Mouse (Mus musculus) heart, embryonic 16.5 days (tissue): ENCODE measurements at regions not wholly inside any gene's neighbourhood (a gene's known extent, or its start where the extent isn't known, plus 50 kb on each side); places are given as distances from the start of the nearest gene placed in this dataset.

Experiments
- ATAC-seq: fragments of 200-750 bp; cut with Nextera tagmentation; replicated peaks from 2 replicates; pipeline ENCODE4 v1.8.0; 2017; ENCODE audit warnings: moderate number of reproducible peaks; ENCODE audit not compliant: insufficient read depth, low FRiP score; ENCODE audit errors: extremely low read depth
- H3K27ac ChIP-seq: fragments of 300-500 bp; sonication (generic); 2 replicates; pipeline ENCODE4 v1.5.1; 2014; ENCODE audit warnings: mild to moderate bottlenecking, low read length, control low read depth, moderate library complexity
- H3K27me3 ChIP-seq: fragments of 300-500 bp; sonication (generic); 2 replicates; pipeline ENCODE4 v1.6.1; 2014; ENCODE audit warnings: low read length, mixed read lengths; ENCODE audit not compliant: control insufficient read depth, insufficient read depth
- H3K36me3 ChIP-seq: fragments of 300-500 bp; sonication (generic); 2 replicates; pipeline ENCODE4 v1.6.1; 2014; ENCODE audit not compliant: control insufficient read depth, insufficient read depth
- H3K4me1 ChIP-seq: fragments of 300-500 bp; sonication (generic); 2 replicates; pipeline ENCODE4 v1.6.1; 2014; ENCODE audit warnings: low read length, mixed read lengths; ENCODE audit not compliant: control insufficient read depth, insufficient read depth
- H3K4me2 ChIP-seq: fragments of 300-500 bp; sonication (generic); 2 replicates; pipeline ENCODE4 v1.6.1; 2014; ENCODE audit warnings: low read depth, mild to moderate bottlenecking, control low read depth, low read length
- H3K4me3 ChIP-seq: fragments of 300-500 bp; sonication (generic); 2 replicates; pipeline ENCODE4 v1.5.1; 2014; ENCODE audit warnings: mild to moderate bottlenecking, control low read depth, low read length
- H3K9ac ChIP-seq: fragments of 300-500 bp; sonication (generic); 2 replicates; pipeline ENCODE4 v1.6.1; 2014; ENCODE audit warnings: low read length, control low read depth
- H3K9me3 ChIP-seq: fragments of 300-500 bp; sonication (generic); replicated peaks from 2 replicates; pipeline ENCODE4 v1.6.1; 2016; ENCODE audit warnings: low read length; ENCODE audit not compliant: control insufficient read depth
- WGBS: fragments of 180-500 bp; shearing (Covaris S2); extraction: QIAGEN DNeasy Blood & Tissue Kit; methylation state at CpG from one replicate; pipeline ENCODE4 v1.1.7; 2014; 5-methylcytosine and 5-hydroxymethylcytosine counted together

DNA sequence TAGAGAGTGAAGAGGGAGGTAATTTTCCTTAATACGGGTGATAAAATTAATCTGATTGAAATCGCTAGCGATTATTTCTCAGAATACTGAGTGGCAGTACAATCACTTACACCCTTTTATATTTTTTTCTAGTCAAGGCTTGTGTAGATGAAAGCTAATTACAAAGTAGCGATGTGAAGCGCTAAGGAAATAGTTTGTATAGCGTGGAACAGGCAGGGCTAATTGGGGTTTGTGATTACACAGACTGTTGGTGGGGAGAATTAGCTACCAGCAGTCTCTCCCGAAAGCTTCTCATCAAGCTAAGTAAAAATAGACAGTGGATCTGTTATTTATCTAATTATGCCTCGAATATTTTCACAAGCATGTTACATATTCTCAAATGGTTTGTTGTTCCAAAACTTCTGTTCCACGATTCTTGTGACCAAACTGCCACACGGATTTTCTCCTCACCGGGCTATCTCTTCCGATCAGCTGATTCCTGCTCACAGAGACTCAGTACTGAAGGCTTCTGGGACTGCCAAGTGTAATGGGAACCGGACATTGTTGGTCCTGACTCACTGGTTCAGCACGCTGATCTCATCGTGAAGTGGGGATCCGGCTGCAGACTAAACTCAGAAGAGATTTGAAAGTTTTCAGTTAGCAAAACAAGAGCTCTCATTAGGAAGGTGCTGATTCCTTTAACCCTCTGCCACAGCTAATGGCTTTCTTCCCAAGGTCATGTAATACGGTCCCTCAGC, 162.5 kb downstream of the Tmem182 start:
- H3K9me3 ChIP-seq: no peaks in the 10 kb centered on the region
- peak overlapping the region; percentile 23 for H3K4me2 ChIP-seq
- peaks cover 5% of the 10 kb centered on the region for H3K4me1 ChIP-seq
- no peak overlapping the region for H3K9ac ChIP-seq
- H3K4me3 ChIP-seq: no peak overlapping the region
- no peak overlapping the region for H3K27ac ChIP-seq
- no peak for ATAC-seq
- H3K27me3 ChIP-seq: no peaks in the 10 kb centered on the region
- no peaks in the 10 kb centered on the region for H3K36me3 ChIP-seq
- WGBS: 65% methylated on average over 17 of the region's 17 CpGs

DNA sequence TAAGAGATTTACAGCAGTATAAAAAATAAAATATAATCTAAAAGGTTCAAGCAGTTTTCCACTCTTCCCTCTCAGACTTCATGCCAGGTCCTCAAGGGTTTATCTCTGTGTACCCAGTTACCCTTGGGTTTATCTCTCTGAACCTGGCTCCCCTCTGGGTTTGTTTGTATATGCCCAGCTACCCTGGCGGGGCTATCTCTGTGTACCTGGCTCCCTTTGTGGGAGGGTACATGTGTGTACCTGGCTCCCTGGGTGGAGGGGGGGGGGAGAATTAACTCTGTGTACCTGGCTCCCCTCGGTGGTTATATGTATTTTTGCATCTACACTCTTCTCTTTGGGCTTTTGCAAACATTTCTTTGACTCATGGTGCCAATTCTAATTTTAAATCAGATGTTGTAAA, 178.4 kb downstream of the Tmem182 start:
- H3K9me3 ChIP-seq: no peaks in the 10 kb centered on the region
- H3K9ac ChIP-seq: no peak overlapping the region
- no peaks in the 10 kb centered on the region for H3K4me1 ChIP-seq
- no peaks in the 10 kb centered on the region for H3K36me3 ChIP-seq
- H3K4me2 ChIP-seq: no peak overlapping the region
- no peak overlapping the region for H3K4me3 ChIP-seq
- no peak overlapping the region for H3K27ac ChIP-seq
- ATAC-seq: no peak
- H3K27me3 ChIP-seq: no peaks in the 10 kb centered on the region
- 38% methylated on average over 2 of the region's 2 CpGs for WGBS

- Histone ChIP-seq H3K27ac (no peak overlapping the region), H3K9ac (no peak overlapping the region), H3K27me3 (no peaks in the 10 kb centered on the region), H3K4me2 (no peak overlapping the region), H3K9me3 (no peaks in the 10 kb centered on the region), H3K36me3 (no peaks in the 10 kb centered on the region), H3K4me3 (no peak overlapping the region), H3K4me1 (no peaks in the 10 kb centered on the region)
- 68% methylated on average over 4 of the region's 4 CpGs for WGBS
- no peak for ATAC-seq
Measured at GRCm38 (mm10) chr1:40993327-40993726, 187.9 kb downstream of the Tmem182 start.

GRCm38 (mm10) chr1:41001154-41001949, 196.0 kb downstream of the Tmem182 start:
- H3K4me1 ChIP-seq: no peaks in the 10 kb centered on the region
- ATAC-seq: no peak
- no peak overlapping the region for H3K27ac ChIP-seq
- H3K9ac ChIP-seq: no peak overlapping the region
- no peaks in the 10 kb centered on the region for H3K36me3 ChIP-seq
- H3K4me2 ChIP-seq: no peak overlapping the region
- no peaks in the 10 kb centered on the region for H3K9me3 ChIP-seq
- 54% methylated on average over 13 of the region's 13 CpGs for WGBS
- H3K27me3 ChIP-seq: no peaks in the 10 kb centered on the region
- H3K4me3 ChIP-seq: no peak overlapping the region

- ATAC-seq: no peak
- no peaks in the 10 kb centered on the region for H3K4me1 ChIP-seq
- H3K36me3 ChIP-seq: no peaks in the 10 kb centered on the region
- H3K4me3 ChIP-seq: no peak overlapping the region
- no peak overlapping the region for H3K4me2 ChIP-seq
- no peak overlapping the region for H3K27ac ChIP-seq
- no peak overlapping the region for H3K9ac ChIP-seq
- WGBS: 68% methylated on average over 9 of the region's 9 CpGs
- no peaks in the 10 kb centered on the region for H3K9me3 ChIP-seq
- H3K27me3 ChIP-seq: no peaks in the 10 kb centered on the region
Measured at GRCm38 (mm10) chr1:41002006-41002405, 196.6 kb downstream of the Tmem182 start.

- Histone ChIP-seq H3K4me2 (no peak overlapping the region), H3K4me3 (no peak overlapping the region), H3K4me1 (no peaks in the 10 kb centered on the region), H3K27me3 (no peaks in the 10 kb centered on the region), H3K9me3 (no peaks in the 10 kb centered on the region), H3K36me3 (no peaks in the 10 kb centered on the region), H3K27ac (no peak overlapping the region), H3K9ac (no peak overlapping the region)
- 81% methylated on average over 4 of the region's 4 CpGs for WGBS
- ATAC-seq: no peak
Measured at GRCm38 (mm10) chr1:41026943-41027342, 221.5 kb downstream of the Tmem182 start.

- Histone ChIP-seq H3K27me3 (no peaks in the 10 kb centered on the region), H3K9ac (no peak overlapping the region), H3K4me1 (no peaks in the 10 kb centered on the region), H3K36me3 (no peaks in the 10 kb centered on the region), H3K4me3 (no peak overlapping the region), H3K4me2 (no peak overlapping the region), H3K27ac (no peak overlapping the region), H3K9me3 (no peaks in the 10 kb centered on the region)
- ATAC-seq: no peak
- WGBS: 38% methylated on average over 4 of the region's 4 CpGs
Measured at GRCm38 (mm10) chr1:41027540-41027978, 222.2 kb downstream of the Tmem182 start.

DNA sequence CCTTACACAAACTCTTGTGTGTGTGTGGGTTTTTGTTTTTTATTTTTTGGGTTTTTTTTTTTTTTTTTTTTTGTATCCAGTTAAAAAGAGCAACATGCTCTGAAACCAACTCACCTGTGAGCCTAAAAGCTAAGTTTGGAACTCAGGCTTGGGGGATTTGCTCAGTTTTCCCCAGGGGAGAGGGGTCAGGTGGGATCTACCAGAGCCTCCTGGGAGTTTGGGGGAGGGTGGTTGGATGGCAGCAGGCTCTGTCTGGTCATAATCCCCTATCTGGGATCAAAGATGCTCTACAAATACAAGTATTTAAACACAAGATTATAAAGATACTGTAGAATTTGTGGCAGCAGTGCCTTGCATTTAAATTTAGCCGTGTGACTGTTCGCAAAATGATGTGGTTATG, 222.6 kb downstream of the Tmem182 start:
- no peak overlapping the region for H3K4me2 ChIP-seq
- 81% methylated on average over 2 of the region's 2 CpGs for WGBS
- H3K9me3 ChIP-seq: no peaks in the 10 kb centered on the region
- no peaks in the 10 kb centered on the region for H3K27me3 ChIP-seq
- ATAC-seq: no peak
- H3K9ac ChIP-seq: no peak overlapping the region
- H3K4me3 ChIP-seq: no peak overlapping the region
- no peaks in the 10 kb centered on the region for H3K4me1 ChIP-seq
- no peak overlapping the region for H3K27ac ChIP-seq
- no peaks in the 10 kb centered on the region for H3K36me3 ChIP-seq

GRCm38 (mm10) chr1:41035085-41035880, 229.9 kb downstream of the Tmem182 start:
- Histone ChIP-seq H3K27ac (no peak overlapping the region), H3K4me3 (no peak overlapping the region), H3K4me2 (no peak overlapping the region), H3K4me1 (no peaks in the 10 kb centered on the region), H3K9ac (no peak overlapping the region), H3K27me3 (no peaks in the 10 kb centered on the region), H3K36me3 (no peaks in the 10 kb centered on the region), H3K9me3 (no peaks in the 10 kb centered on the region)
- ATAC-seq: no peak
- 67% methylated on average over 22 of the region's 22 CpGs for WGBS
